Mouse (Mus musculus) activated CD4-positive, CD25-positive, alpha-beta regulatory T cell, adult 4 months (primary cell): Measurements from ENCODE around the gene 6430571L13Rik. TPM values are rescaled to one million over a fixed set of nuclear protein-coding genes. Genes with fewer than 3 reads are reported as not detected.

Experiments
- ATAC-seq: one replicate; pipeline ENCODE4 v1.8.0; 2017
- polyA plus RNA-seq, 2 experiments: library from polyadenylated mRNA; unstranded; fragments of 100-300 nt; shearing (Covaris generic); gene quantifications; one replicate each; pipeline ENCODE4 v1.2.1; 2017

The 6430571L13Rik gene
- polyA plus RNA-seq, 2 experiments from 2014 or later, result 2.7 to 4.6 TPM

DNA sequence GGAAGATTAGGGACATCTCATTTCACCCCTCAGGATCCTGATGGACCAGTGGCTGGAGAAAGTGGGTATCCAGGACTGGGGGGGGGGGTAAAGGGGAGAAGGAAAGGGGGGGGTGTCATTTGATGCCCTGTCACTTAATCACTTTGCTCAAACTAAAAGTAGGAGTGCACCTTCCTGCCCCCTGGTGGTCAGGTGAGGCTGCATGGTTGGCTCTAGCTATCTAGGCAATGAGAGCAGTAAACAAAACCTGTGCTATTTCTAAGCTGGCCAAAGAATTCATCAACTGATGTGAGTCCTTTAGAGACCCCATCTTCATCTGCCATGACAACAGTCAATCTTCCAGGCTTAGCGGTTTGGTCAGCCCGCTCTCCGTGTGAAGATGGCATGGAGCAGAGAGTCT is 46.3 kb downstream of the 6430571L13Rik start:
- no peak for ATAC-seq

DNA sequence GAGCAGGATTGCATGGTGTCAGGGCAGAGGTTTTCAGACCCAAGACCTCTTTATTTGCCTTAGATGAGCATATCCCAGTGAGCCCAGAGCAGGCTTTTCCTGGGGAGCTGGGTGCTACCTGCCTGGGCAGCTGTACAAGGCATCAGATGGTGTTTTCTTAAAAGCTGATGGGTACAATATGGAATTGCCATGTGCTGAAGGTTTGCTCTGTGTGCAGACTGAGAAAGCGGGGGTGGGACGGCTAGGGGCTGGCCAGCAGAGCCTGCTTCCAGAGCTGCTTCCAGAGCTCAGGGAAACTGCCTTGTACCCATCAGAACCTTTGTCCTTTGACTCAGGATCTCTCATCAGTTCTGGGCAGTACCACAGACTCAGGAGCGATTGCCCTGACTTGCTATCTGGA is 47.3 kb downstream of the 6430571L13Rik start:
- no peak for ATAC-seq

DNA sequence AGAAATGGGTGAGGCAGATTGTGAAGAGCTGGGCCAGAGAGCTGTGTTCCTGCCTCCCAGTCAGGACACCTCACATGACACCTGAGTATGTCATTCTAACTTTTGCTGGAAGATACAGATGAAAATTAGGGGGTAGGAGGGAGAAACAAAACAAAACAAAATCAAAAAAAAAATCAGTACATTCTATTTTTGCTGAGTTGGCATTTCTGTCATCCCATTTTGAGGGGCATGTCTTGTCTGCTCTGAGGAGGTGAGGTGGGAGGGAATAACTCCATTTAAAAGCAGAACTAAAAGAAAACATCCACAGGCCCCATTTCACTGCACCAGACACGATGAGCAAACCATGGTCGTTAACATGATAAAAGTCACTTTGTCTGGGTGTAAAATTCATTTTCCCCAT is 47.9 kb downstream of the 6430571L13Rik start:
- ATAC-seq, result no peak

DNA sequence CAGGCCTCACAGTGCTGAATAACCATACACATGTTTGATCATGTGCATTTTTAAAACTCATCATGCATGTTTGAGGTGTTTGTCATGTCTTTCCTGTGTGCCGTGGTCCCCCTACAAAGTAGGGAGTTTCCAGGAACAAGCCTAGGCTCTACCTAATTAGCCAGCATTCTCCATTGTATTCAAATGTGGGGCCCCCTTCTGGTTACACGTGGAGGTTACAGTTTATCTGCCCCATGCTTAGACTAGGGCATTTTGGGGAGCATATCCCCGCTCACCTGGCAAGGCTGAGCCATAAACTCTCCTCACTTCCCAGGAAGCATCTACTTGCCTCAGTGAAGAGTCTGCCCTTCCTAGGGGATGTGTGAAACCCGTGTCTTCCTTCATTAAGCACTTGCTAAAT is 56.0 kb downstream of the 6430571L13Rik start:
- ATAC-seq, result no peak

DNA sequence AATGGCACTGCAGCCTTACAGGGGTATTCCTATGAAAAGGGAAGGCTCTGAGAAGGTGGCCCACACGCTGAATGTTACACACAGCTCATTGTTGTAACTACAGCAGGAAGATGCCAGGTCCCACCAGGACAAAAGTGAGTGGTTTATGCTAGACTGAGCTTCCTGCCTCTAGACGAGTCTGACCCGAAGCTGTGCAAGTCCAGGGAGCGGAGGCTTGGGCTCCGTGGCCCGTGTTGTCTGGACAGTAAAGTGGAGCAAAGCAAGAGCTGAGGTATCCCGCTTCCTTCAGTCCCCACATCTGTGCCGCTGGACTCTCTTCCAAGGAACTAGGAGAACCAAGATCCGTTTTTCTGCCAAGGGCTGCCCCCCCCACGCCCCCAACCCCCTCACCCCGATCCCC is 58.6 kb downstream of the 6430571L13Rik start:
- no peak for ATAC-seq

DNA sequence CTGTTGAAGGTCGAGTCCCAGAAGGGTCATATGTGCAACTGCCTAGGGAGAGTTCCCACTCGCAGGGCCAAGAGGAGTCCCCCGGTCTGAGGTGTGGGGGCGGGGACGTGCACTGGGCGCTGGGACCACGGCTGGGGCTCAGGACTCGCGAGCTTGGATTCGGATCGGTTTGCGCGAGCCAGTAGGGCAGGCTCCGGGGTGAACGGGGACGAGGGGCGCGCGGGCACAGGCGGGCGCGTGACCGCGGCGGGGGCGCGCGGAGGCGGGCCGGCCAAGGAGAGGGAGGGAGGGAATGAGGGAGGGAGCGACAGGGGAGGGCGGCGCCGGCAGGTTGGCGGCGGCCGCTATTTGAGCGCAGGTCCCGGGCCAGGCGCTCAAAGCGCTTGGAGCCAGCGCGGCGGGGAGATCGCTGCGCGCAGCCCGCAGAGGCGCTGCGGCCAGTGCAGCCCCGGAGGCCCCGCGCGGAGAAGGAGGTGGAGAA is 59.1 kb downstream of the 6430571L13Rik start, which contains the start of gene Cacna2d2:
TSS of gene Cacna2d2 (plus strand) at position 122 of the 481 bp plus-strand sequence.
- no peak for ATAC-seq

DNA sequence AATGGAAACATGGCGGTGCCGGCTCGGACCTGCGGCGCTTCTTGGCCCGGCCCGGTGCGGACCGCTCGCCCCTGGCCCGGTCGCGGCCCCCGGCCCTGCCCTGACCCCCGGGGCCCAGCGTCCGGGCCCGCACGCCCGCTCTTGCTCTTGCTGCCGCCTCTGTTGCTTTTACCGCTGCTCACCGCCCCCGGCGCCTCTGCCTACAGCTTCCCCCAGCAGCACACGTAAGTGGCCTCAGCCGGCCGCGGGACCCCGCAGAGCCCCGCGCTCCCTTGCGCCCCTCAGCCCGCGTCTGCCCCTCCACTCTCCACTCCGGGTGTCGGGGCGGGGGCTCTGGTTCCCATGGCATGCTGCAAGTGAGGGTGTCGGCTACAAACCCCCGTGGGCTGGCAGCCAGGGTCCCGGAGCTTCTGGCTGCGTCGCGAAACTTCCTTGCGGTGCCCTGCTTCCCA is 59.7 kb downstream of the 6430571L13Rik start:
- no peak for ATAC-seq

DNA sequence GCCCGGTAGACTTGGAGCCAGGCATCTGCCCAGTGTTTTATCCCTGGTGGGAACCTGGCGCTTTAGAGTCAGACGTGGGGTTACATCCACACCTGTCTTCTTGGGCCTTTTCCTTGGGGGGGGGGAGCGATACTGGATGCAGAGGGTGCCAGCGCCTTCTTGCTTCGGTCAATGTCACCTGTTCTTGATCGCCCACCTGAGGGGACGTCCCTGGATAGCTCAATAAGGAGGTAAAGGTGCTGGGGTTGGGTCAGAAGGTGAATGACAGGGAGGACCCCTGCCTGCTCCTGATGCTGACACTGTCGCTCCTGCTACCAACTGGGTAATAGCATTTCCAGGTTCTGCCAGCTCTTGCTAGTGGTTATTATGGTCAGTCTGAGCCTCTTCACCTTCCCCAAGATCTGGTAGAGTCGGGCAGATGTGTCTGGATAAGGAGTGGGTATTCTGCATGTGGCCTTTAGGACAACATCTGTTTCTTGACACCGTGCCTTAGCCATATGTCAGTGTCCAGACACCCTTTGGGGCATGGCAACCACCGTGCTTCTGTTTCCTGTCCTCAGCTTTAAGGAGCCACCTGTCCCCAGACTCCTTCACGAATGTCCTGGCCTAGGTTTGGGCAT is 60.4 kb downstream of the 6430571L13Rik start:
- no peak for ATAC-seq

Other genes with a start within 250 kb of the 6430571L13Rik start
- gene Dock3, start 108.7 kb upstream of the 6430571L13Rik start, polyA plus RNA-seq, result under 1 TPM in 1 of 2 experiments, not detected in 1; 0.24 TPM
- 10 to 100 TPM; 57.5 to 62.0 TPM for gene Mapkapk3, start 50.7 kb upstream of the 6430571L13Rik start, polyA plus RNA-seq
- gene Cish, start 44.6 kb upstream of the 6430571L13Rik start, polyA plus RNA-seq, result 100 to 1,000 TPM; 116 to 135 TPM
- 10 to 100 TPM; 25.4 to 27.3 TPM for gene Hemk1, start 2.3 kb upstream of the 6430571L13Rik start, polyA plus RNA-seq
- under 1 TPM; 0.16 to 0.41 TPM for gene Cacna2d2, start 59.0 kb downstream of the 6430571L13Rik start, polyA plus RNA-seq
- 10 to 100 TPM; 19.3 to 24.9 TPM for gene Tmem115, start 193.3 kb downstream of the 6430571L13Rik start, polyA plus RNA-seq
- gene Cyb561d2, start 201.6 kb downstream of the 6430571L13Rik start, polyA plus RNA-seq, result 10 to 100 TPM; 65.7 to 82.2 TPM
- gene Nprl2, start 201.6 kb downstream of the 6430571L13Rik start, polyA plus RNA-seq, result 10 to 100 TPM; 44.5 to 45.2 TPM
- 1 to 10 TPM in 1 of 2 experiments, under 1 TPM in 1; 0.83 to 3.2 TPM for gene Zmynd10, start 206.7 kb downstream of the 6430571L13Rik start, polyA plus RNA-seq
- 10 to 100 TPM; 74.8 to 81.7 TPM for gene Rassf1, start 211.0 kb downstream of the 6430571L13Rik start, polyA plus RNA-seq
- 1 to 10 TPM; 7.3 to 7.8 TPM for gene Tusc2, start 222.7 kb downstream of the 6430571L13Rik start, polyA plus RNA-seq
- gene Hyal2, start 227.3 kb downstream of the 6430571L13Rik start, polyA plus RNA-seq, result 10 to 100 TPM; 10.2 to 12.8 TPM
- gene Hyal1, start 236.3 kb downstream of the 6430571L13Rik start, polyA plus RNA-seq, result 1 to 10 TPM; 4.1 to 4.3 TPM
- gene Naa80, start 238.3 kb downstream of the 6430571L13Rik start, polyA plus RNA-seq, result 10 to 100 TPM; 16.6 to 21.7 TPM
- gene Hyal3, start 240.2 kb downstream of the 6430571L13Rik start, polyA plus RNA-seq, result under 1 TPM; 0.25 to 0.90 TPM
- gene Ifrd2, start 247.0 kb downstream of the 6430571L13Rik start, polyA plus RNA-seq, result 10 to 100 TPM; 28.7 to 33.8 TPM